Mouse (Mus musculus) midbrain, embryonic 13.5 days (tissue): ENCODE data around the gene Cntrl. TPM values are rescaled to one million over a fixed set of nuclear protein-coding genes. Genes with fewer than 3 reads are reported as not detected.

Experiments used
- polyA plus RNA-seq: library from polyadenylated mRNA; unstranded; fragments of >200 nt; fragmentation: Nextera tagmentation; extraction: Ambion mirVana; gene quantifications from 2 replicates; pipeline ENCODE4 v1.2.1, GENCODE M21; 2015

Gene Cntrl
- polyA plus RNA-seq, 1 experiment from 2014 or later, result 18.1 TPM

Other genes with a start within 250 kb of the Cntrl start
- 0.28 and 0.39 TPM in 2 replicates for gene Cutal, start 235.1 kb upstream of the Cntrl start, polyA plus RNA-seq
- 104 and 110 TPM in 2 replicates for gene Psmd5, start 234.5 kb upstream of the Cntrl start, polyA plus RNA-seq
- 1.2 and 2.2 TPM in 2 replicates for gene Phf19, start 195.5 kb upstream of the Cntrl start, polyA plus RNA-seq
- gene Traf1, start 147.7 kb upstream of the Cntrl start, polyA plus RNA-seq, result 0.59 and 0.79 TPM in 2 replicates
- 0.58 and 0.97 TPM in 2 replicates for gene Hc, start 48.1 kb upstream of the Cntrl start, polyA plus RNA-seq
- gene AI182371, start 7.9 kb upstream of the Cntrl start, polyA plus RNA-seq, result 0.22 and 0.46 TPM in 2 replicates
- 419 and 463 TPM in 2 replicates for gene Rab14, start 91.6 kb downstream of the Cntrl start, polyA plus RNA-seq
- gene Gsn, start 146.9 kb downstream of the Cntrl start, polyA plus RNA-seq, result 14.1 and 18.0 TPM in 2 replicates
- gene Stom, start 227.5 kb downstream of the Cntrl start, polyA plus RNA-seq, result 9.4 and 9.7 TPM in 2 replicates